Comparison of ENCODE assay signal across 26 mouse cellular contexts in the genomic region with DNA sequence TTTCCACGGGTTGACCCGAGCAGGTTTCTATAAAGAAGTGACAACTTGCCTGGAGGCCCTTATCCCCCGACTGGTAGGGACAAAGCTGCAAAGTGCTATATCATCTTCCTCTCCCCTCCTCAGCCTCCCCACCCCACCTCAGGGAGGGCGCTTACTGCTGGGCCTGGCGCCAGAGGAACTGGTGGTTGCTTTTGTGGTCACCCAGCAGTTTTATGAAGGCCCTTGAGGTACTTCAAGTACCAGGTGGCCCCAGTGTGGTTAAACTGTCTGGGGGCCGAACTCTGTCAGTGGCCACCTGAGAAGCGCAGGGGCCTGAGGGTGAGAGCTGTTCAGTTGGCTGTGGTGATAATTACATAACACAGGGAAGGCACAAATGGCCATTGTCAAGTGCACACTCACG.
A peak's percentile ranks its signal among the peaks of the same experiment; 100 is the strongest.
DNase-seq lines count a peak whose midpoint lies in the region; ATAC-seq lines count a peak whose summit lies in the region.
"Had no signal": no experiment of that assay in that cellular context is flagged by ENCODE, and none has a peak within 500 bp of the region (broad histone marks: within the 10 kb centered on the region; RNA-seq: fewer than 3 reads in every experiment).

No protein-coding gene starts in this region.

- H3K9ac ChIP-seq in liver, embryonic 12.5 days: no peak overlapping the region
- H3K9ac ChIP-seq: embryonic facial prominence, embryonic 15.5 days; heart, embryonic 15.5 days; hindbrain, embryonic 13.5 days; liver, postnatal 0 days; midbrain, embryonic 12.5 days; neural tube, embryonic 13.5 days had no signal

- H3K4me3 ChIP-seq in liver, embryonic 12.5 days: no peak overlapping the region
- H3K4me3 ChIP-seq: embryonic facial prominence, embryonic 15.5 days; forebrain, embryonic 10.5 days; gastrocnemius, adult 2 months; heart, embryonic 15.5 days; hindbrain, embryonic 13.5 days; left cerebral cortex, adult 2 months; midbrain, embryonic 12.5 days; neural tube, embryonic 13.5 days had no signal

- no peak overlapping the region for H3K27ac ChIP-seq in liver, embryonic 12.5 days
- H3K27ac ChIP-seq: embryonic facial prominence, embryonic 15.5 days; forebrain, embryonic 10.5 days; gastrocnemius, adult 2 months; heart, embryonic 15.5 days; hindbrain, embryonic 13.5 days; left cerebral cortex, adult 2 months; midbrain, embryonic 12.5 days; neural tube, embryonic 13.5 days had no signal

- H3K36me3 ChIP-seq in liver, embryonic 12.5 days: no peaks in the 10 kb centered on the region
- H3K36me3 ChIP-seq: embryonic facial prominence, embryonic 15.5 days; forebrain, embryonic 10.5 days; heart, embryonic 15.5 days; hindbrain, embryonic 13.5 days; midbrain, embryonic 12.5 days; neural tube, embryonic 13.5 days had no signal

- WGBS in liver, embryonic 12.5 days (ENCODE audit: insufficient replicate concordance): 18% methylated on average over 8 of the region's 8 CpGs

- H3K27me3 ChIP-seq in liver, embryonic 12.5 days (replicated peaks): no peaks in the 10 kb centered on the region
- H3K27me3 ChIP-seq: CH12.LX; embryonic facial prominence, embryonic 15.5 days; heart, embryonic 15.5 days; midbrain, embryonic 12.5 days; neural tube, embryonic 13.5 days had no signal

- DNase-seq in 416B (ENCODE audit: low read depth): peak; percentile 6
- peak; percentile 49 for DNase-seq in CD4-positive helper T cell, adult 2 months (ENCODE audit: low read depth, low spot score)
- peak; percentile 64 for DNase-seq in induced T-regulatory cell, adult 2 months (ENCODE audit: low read depth)
- DNase-seq in thymus, postnatal 0 days (ENCODE audit: low spot score): peak; percentile 61
- no peak for DNase-seq in frontal cortex, adult 2 months (ENCODE audit: extremely low spot score in 1 of 2, low spot score in 1 of 2)
- DNase-seq: cerebellum, adult 2 months; gastrocnemius, adult 2 months; heart, adult 18-20 months; kidney, adult 9 months; kidney, postnatal 36 days; layer of hippocampus, adult 9-11 months; left cerebral cortex, postnatal 4 days; liver; liver, postnatal 0 days; lung, postnatal 4 days; right cerebral cortex, postnatal 25 days had no signal

- H3K4me1 ChIP-seq in liver, embryonic 12.5 days: no peaks in the 10 kb centered on the region
- H3K4me1 ChIP-seq: embryonic facial prominence, embryonic 15.5 days; forebrain, embryonic 10.5 days; heart, embryonic 15.5 days; hindbrain, embryonic 13.5 days; midbrain, embryonic 12.5 days; neural tube, embryonic 13.5 days had no signal

- no peak for ATAC-seq in liver, embryonic 12.5 days
- no peak for ATAC-seq in erythroid progenitor cell, adult 5-6 weeks (replicated peaks; ENCODE audit: low FRiP score, poor library complexity, severe bottlenecking)
- ATAC-seq: liver, postnatal 0 days had no signal

- no peaks in the 10 kb centered on the region for H3K9me3 ChIP-seq in liver, embryonic 12.5 days (replicated peaks)
- H3K9me3 ChIP-seq: embryonic facial prominence, embryonic 15.5 days; forebrain, embryonic 10.5 days; heart, embryonic 15.5 days; hindbrain, embryonic 13.5 days; midbrain, embryonic 12.5 days; neural tube, embryonic 13.5 days had no signal

- no peak overlapping the region for H3K4me2 ChIP-seq in liver, embryonic 12.5 days
- H3K4me2 ChIP-seq: embryonic facial prominence, embryonic 15.5 days; heart, embryonic 15.5 days; hindbrain, embryonic 13.5 days; midbrain, embryonic 12.5 days; neural tube, embryonic 13.5 days had no signal

Comparison
In these comparisons a context has a peak if more than half of its experiments do, and no peak if none do; other contexts are left out.
1. DNase-seq: peak in 416B (single experiment), CD4-positive helper T cell, adult 2 months (single experiment), induced T-regulatory cell, adult 2 months (single experiment) and thymus, postnatal 0 days (single experiment); none in frontal cortex, adult 2 months (0 of 2).